Mouse (Mus musculus): Measurements from ENCODE around the gene Rps25. TPM values are rescaled to one million over a fixed set of nuclear protein-coding genes. Genes with fewer than 3 reads are reported as not detected.
A peak's percentile ranks its signal among the peaks of the same experiment; 100 is the strongest.
"Not testable (repeated sequence)": the region's sequence is repeated elsewhere in the genome, so short reads cannot be mapped to it uniquely, and the experiment has no call there.

The Rps25 gene
- polyA plus RNA-seq, 1 experiment from 2014 or later = 2,228 TPM

DNA sequence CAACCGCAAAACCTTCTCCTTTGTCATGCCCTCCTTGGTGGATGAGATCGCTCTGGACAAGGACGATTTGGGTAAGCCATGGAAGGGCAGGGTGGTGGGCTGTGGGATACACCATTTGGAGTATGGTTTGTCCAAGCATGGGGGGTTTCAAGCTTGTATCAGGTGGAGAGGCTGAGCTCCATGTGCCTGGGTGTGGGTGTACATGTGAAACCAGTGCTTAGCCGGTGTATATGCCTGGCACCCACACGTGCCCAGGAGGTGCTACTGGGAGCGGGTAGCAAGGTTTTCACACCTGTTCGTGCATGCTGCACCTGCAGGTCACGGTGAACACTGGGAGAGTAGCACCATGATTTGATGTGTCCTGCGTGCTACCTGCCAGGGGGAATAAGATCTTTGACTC is 8.4 kb upstream of the Rps25 start:
- no peak for TF ChIP-seq EP300 (optimal IDR thresholded peaks at IDR 0.05)
- no peak for TF ChIP-seq CTCF (IDR thresholded peaks at IDR 0.05; ENCODE audit: low read depth)
- Histone ChIP-seq H3K27ac (replicated peaks) (no peak overlapping the region), H3K4me2 (replicated peaks; ENCODE audit: low read depth) (no peak overlapping the region), H3K4me3 (ENCODE audit: low read depth, low read length) (no peak overlapping the region), H3K4me1 (replicated peaks; ENCODE audit: control insufficient read depth, insufficient read depth) (no peaks in the 10 kb centered on the region), H3K36me3 (ENCODE audit: control insufficient read depth, insufficient read depth, low read length) (peaks cover 16% of the 10 kb centered on the region), H3K27me3 (ENCODE audit: control insufficient read depth, insufficient read depth, low read length) (no peaks in the 10 kb centered on the region), H3K9me3 (ENCODE audit: control insufficient read depth, low read length) (no peaks in the 10 kb centered on the region), H3K9ac (ENCODE audit: low read length) (peak overlapping the region; percentile 8; the same call in 1 of the 2 replicates)
- ATAC-seq (ENCODE audit: low FRiP score, low TSS enrichment) (no peak), DNase-seq (ENCODE audit: low spot score) (no peak)
- 69% methylated on average over 9 of the region's 9 CpGs for WGBS

DNA sequence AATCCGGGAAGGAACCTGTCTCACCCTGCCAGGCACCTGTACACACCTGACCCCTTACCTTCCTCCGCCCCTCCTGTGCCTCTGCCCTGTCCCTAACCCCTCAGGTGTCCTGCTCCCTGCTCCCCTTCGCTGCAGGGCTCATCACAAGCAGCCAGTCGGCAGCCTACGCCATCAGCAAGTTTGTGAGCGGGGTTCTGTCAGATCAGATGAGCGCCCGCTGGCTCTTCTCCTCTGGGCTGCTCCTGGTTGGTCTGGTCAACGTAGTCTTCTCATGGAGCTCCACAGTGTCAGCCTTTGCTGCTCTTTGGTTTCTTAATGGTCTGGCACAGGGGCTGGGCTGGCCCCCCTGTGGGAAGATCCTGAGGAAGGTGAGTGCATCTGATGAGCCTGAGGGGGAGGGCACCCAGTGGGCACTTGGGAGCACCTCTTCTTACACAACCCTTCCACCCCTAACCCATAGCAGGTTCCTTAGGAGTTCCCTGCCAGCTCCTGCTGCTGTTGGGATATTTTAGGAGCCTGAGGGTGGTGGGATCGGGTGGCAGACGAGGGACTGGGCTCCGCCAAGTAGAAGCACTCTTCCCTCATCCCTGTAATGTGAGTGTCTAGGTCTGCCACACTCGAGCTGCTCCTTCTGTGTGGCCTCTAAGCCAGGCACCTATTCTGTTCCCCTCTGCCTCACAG is 7.7 kb upstream of the Rps25 start:
- Histone ChIP-seq H3K27ac (replicated peaks) (no peak overlapping the region), H3K9ac (ENCODE audit: low read length) (0 out of 2 replicates have a peak overlapping the region, but pooled peaks have one; percentile 8), H3K4me2 (replicated peaks; ENCODE audit: low read depth) (no peak overlapping the region), H3K9me3 (ENCODE audit: control insufficient read depth, low read length) (no peaks in the 10 kb centered on the region), H3K36me3 (ENCODE audit: control insufficient read depth, insufficient read depth, low read length) (peaks cover 19% of the 10 kb centered on the region), H3K4me1 (replicated peaks; ENCODE audit: control insufficient read depth, insufficient read depth) (no peaks in the 10 kb centered on the region), H3K4me3 (ENCODE audit: low read depth, low read length) (no peak overlapping the region), H3K27me3 (ENCODE audit: control insufficient read depth, insufficient read depth, low read length) (no peaks in the 10 kb centered on the region)
- 78% methylated on average over 13 of the region's 13 CpGs for WGBS
- DNase-seq (ENCODE audit: low spot score) = no peak
- TF ChIP-seq CTCF (IDR thresholded peaks at IDR 0.05; ENCODE audit: low read depth) = no peak
- TF ChIP-seq EP300 (optimal IDR thresholded peaks at IDR 0.05) = no peak
- no peak for ATAC-seq (ENCODE audit: low FRiP score, low TSS enrichment)

DNA sequence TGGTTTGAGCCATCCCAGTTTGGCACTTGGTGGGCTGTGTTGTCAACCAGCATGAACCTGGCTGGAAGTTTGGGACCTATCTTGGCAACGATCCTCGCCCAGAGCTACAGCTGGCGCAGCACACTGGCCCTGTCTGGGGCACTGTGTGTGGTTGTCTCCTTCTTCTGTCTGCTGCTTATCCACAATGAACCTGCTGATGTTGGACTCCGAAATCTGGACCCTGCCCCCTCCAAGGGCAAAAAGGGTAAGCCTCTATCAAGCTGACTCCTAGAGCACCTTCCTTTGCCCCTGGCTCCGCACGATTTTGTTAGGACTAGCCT is 7.2 kb upstream of the Rps25 start:
- Histone ChIP-seq H3K27ac (replicated peaks) (no peak overlapping the region), H3K9me3 (ENCODE audit: control insufficient read depth, low read length) (no peaks in the 10 kb centered on the region), H3K4me2 (replicated peaks; ENCODE audit: low read depth) (no peak overlapping the region), H3K4me1 (replicated peaks; ENCODE audit: control insufficient read depth, insufficient read depth) (no peaks in the 10 kb centered on the region), H3K36me3 (ENCODE audit: control insufficient read depth, insufficient read depth, low read length) (peaks cover 19% of the 10 kb centered on the region), H3K9ac (ENCODE audit: low read length) (no peak overlapping the region), H3K4me3 (ENCODE audit: low read depth, low read length) (no peak overlapping the region), H3K27me3 (ENCODE audit: control insufficient read depth, insufficient read depth, low read length) (no peaks in the 10 kb centered on the region)
- no peak for DNase-seq (ENCODE audit: low spot score)
- WGBS = 92% methylated on average over 6 of the region's 6 CpGs
- TF ChIP-seq CTCF (IDR thresholded peaks at IDR 0.05; ENCODE audit: low read depth) (no peak), EP300 (optimal IDR thresholded peaks at IDR 0.05) (no peak)
- no peak for ATAC-seq (ENCODE audit: low FRiP score, low TSS enrichment)

DNA sequence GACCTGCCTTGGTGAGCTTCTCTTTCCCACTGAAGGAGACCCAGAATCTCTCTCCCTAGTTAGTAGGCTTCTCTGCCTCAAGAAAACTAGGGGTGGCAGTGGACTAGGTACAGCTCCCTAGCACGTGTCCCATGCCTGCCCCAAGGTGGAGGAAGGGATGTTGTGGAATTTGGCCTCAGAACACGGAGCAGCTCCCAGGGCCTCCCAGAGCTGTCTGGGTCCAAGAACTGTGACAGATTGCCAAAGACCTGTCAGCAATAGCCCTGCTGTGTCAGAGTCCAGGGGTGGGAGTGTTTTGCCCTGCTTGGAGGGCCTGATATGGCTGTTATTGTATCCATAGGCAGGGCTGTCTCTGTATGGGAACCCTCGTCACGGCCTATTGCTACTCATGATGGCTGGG is 5.9 kb upstream of the Rps25 start:
- Histone ChIP-seq H3K27ac (replicated peaks) (no peak overlapping the region), H3K27me3 (ENCODE audit: control insufficient read depth, insufficient read depth, low read length) (no peaks in the 10 kb centered on the region), H3K4me1 (replicated peaks; ENCODE audit: control insufficient read depth, insufficient read depth) (no peaks in the 10 kb centered on the region), H3K4me2 (replicated peaks; ENCODE audit: low read depth) (no peak overlapping the region), H3K4me3 (ENCODE audit: low read depth, low read length) (no peak overlapping the region), H3K9ac (ENCODE audit: low read length) (no peak overlapping the region), H3K36me3 (ENCODE audit: control insufficient read depth, insufficient read depth, low read length) (peaks cover 19% of the 10 kb centered on the region), H3K9me3 (ENCODE audit: control insufficient read depth, low read length) (no peaks in the 10 kb centered on the region)
- TF ChIP-seq EP300 (optimal IDR thresholded peaks at IDR 0.05) (no peak), CTCF (IDR thresholded peaks at IDR 0.05; ENCODE audit: low read depth) (no peak)
- DNase-seq (ENCODE audit: low spot score) = no peak
- no peak for ATAC-seq (ENCODE audit: low FRiP score, low TSS enrichment)
- 64% methylated on average over 4 of the region's 4 CpGs for WGBS

DNA sequence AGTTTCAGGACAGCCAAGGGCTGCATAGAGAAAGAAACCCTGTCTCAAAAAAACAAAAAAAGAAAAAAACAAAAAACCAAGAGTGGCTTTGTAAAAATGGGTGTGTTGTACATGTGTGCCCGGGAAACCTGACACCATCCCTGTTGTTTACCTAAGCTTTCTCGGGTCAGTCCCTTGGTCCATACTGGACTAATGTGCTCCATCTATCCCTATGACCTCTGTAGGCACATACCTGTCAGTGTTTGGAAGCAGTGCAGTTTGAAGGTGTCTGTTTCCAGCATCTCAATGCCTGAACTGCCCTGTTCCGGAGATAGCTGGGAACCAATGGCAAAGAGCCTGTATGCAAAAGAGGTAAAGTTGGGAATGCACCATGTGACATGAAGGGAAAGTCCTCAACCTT is 1.9 kb upstream of the Rps25 start:
- H3K4me3 ChIP-seq (ENCODE audit: low read depth, low read length) = no peak overlapping the region
- DNase-seq (ENCODE audit: low spot score) = no peak
- TF ChIP-seq CTCF (IDR thresholded peaks at IDR 0.05; ENCODE audit: low read depth) (no peak), EP300 (optimal IDR thresholded peaks at IDR 0.05) (no peak)
- H3K36me3 ChIP-seq (ENCODE audit: control insufficient read depth, insufficient read depth, low read length) = peaks cover 19% of the 10 kb centered on the region
- H3K9me3 ChIP-seq (ENCODE audit: control insufficient read depth, low read length) = no peaks in the 10 kb centered on the region
- H3K4me2 ChIP-seq (replicated peaks; ENCODE audit: low read depth) = no peak overlapping the region
- WGBS = 56% methylated on average over 3 of the region's 3 CpGs
- no peak overlapping the region for H3K27ac ChIP-seq (replicated peaks)
- no peaks in the 10 kb centered on the region for H3K4me1 ChIP-seq (replicated peaks; ENCODE audit: control insufficient read depth, insufficient read depth)
- no peaks in the 10 kb centered on the region for H3K27me3 ChIP-seq (ENCODE audit: control insufficient read depth, insufficient read depth, low read length)
- ATAC-seq (ENCODE audit: low FRiP score, low TSS enrichment) = no peak; the same call in 1 of the 2 replicates
- H3K9ac ChIP-seq (ENCODE audit: low read length) = no peak overlapping the region

DNA sequence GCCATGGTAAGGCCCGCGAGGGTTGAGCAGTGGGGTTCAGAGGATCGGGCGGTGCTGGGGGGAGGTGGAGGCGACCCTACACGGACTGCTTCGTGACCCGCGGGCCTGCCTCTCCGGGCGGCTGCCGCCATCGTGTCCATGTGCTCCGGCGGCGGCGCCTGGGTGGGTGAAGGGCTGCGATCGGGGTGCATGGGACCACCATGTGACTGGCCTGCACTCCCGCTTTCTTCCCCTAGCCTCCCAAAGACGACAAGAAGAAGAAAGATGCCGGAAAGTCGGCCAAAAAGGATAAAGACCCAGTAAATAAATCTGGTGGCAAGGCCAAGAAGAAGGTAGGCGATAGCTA is 786 bp downstream of the Rps25 start:
- ATAC-seq (ENCODE audit: low FRiP score, low TSS enrichment) = no peak

DNA sequence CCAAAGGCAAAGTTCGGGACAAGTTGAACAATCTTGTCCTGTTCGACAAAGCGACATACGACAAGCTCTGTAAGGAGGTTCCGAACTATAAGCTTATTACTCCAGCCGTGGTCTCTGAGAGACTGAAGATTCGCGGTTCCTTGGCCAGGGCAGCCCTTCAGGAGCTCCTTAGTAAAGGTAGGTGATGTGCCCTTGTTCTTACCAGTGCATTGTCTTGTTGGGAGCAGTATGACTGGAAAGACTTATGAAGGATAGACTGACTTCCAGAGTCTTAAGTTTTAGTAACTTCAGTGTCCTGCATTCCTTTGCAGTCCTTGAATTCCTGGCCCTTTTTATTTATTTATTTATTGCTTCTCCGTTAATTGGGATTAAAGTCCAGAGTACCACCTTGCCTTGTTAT is 1.8 kb downstream of the Rps25 start:
- H3K9ac ChIP-seq (ENCODE audit: low read length); H3K27me3 ChIP-seq (ENCODE audit: control insufficient read depth, insufficient read depth, low read length); H3K9me3 ChIP-seq (ENCODE audit: control insufficient read depth, low read length); H3K27ac ChIP-seq (replicated peaks); DNase-seq (ENCODE audit: low spot score); H3K4me1 ChIP-seq (replicated peaks; ENCODE audit: control insufficient read depth, insufficient read depth); ATAC-seq (ENCODE audit: low FRiP score, low TSS enrichment): not testable (repeated sequence)
- Histone ChIP-seq H3K4me2 (replicated peaks; ENCODE audit: low read depth) (peak overlapping the region; percentile 79), H3K36me3 (ENCODE audit: control insufficient read depth, insufficient read depth, low read length) (peaks cover 18% of the 10 kb centered on the region), H3K4me3 (ENCODE audit: low read depth, low read length) (peak overlapping the region; percentile 77; the same call in 1 of the 2 replicates)
- 80% methylated on average over 9 of the region's 9 CpGs for WGBS

More for the DNA sequence above, 786 bp downstream of the Rps25 start:
- H3K36me3 ChIP-seq (ENCODE audit: control insufficient read depth, insufficient read depth, low read length) = peaks cover 15% of the 10 kb centered on the region
- H3K4me1 ChIP-seq (replicated peaks; ENCODE audit: control insufficient read depth, insufficient read depth) = no peaks in the 10 kb centered on the region
- H3K27ac ChIP-seq (replicated peaks) = peak overlapping the region; percentile 89
- TF ChIP-seq CTCF (IDR thresholded peaks at IDR 0.05; ENCODE audit: low read depth) (no peak), EP300 (optimal IDR thresholded peaks at IDR 0.05) (peak; percentile 36)
- WGBS = under 1% methylated on average over 24 of the region's 24 CpGs
- H3K9ac ChIP-seq (ENCODE audit: low read length) = peak overlapping the region; percentile 83
- H3K27me3 ChIP-seq (ENCODE audit: control insufficient read depth, insufficient read depth, low read length) = no peaks in the 10 kb centered on the region
- peak overlapping the region; percentile 79 for H3K4me2 ChIP-seq (replicated peaks; ENCODE audit: low read depth)
- H3K4me3 ChIP-seq (ENCODE audit: low read depth, low read length) = peak overlapping the region; percentile 77
- H3K9me3 ChIP-seq (ENCODE audit: control insufficient read depth, low read length) = no peaks in the 10 kb centered on the region
- DNase-seq (ENCODE audit: low spot score) = no peak
